Mouse (Mus musculus): ENCODE data around the gene Nebl.

DNA sequence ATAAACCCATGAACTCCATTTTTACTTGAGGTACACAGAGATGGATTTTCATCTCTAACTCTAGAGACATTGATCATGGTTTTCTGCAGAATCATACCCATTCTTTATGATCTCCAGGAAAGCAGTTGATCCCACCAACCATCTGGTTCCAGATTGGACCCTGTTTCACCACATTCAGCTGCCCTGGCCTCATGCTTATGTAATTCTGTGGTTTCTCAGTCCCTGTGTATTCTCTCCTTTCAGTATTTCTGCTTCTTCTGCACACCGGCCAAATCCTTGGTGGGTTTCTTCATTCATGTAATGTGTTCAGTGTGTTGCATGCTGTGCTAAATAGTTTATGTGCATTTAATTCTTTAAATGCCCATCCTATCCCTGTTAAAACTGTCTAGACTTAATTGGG, 292.9 kb downstream of the Nebl start:
- no peak for TF ChIP-seq SRF (IDR thresholded peaks at IDR 0.05; ENCODE audit: control insufficient read depth, insufficient read length, low read depth)
- no peak for TF ChIP-seq MYOG (IDR thresholded peaks at IDR 0.05; ENCODE audit: control insufficient read depth in 1 of 3, insufficient read depth in 1 of 3, insufficient read length in 2 of 3, low read depth in 2 of 3)

Data from myocyte (in vitro differentiated cells).